In genomic region chr9:31090081-31091023, GRCm38 (mm10) we compare ENCODE assay signal across 14 mouse cellular contexts. TPM values are rescaled to one million over a fixed set of nuclear protein-coding genes. Genes with fewer than 3 reads are reported as not detected.
DNase-seq lines count a peak whose midpoint lies in the region; TF ChIP-seq lines count a peak whose summit lies in the region.
"Had no signal": no experiment of that assay in that cellular context is flagged by ENCODE, and none has a peak within 500 bp of the region (broad histone marks: within the 10 kb centered on the region; RNA-seq: fewer than 3 reads in every experiment).

No protein-coding gene starts in this region.

- no peaks in the 10 kb centered on the region for H3K79me2 ChIP-seq in CH12.LX (replicated peaks; ENCODE audit: control insufficient read depth, extremely low read depth, insufficient read depth, poor library complexity, severe bottlenecking)

- dilution Hi-C loops in CH12.LX (cut with MboI; ENCODE audit: extremely low pct_ligation_motif_present, extremely low pct_unique_long_range_greater_than_20kb, low sequenced_read_pairs), result no loop called here

- no peak for TF ChIP-seq EP300 in CH12.LX (IDR thresholded peaks at IDR 0.05; ENCODE audit: low read length)
- no peak for TF ChIP-seq EP300 in ES-Bruce4 (IDR thresholded peaks at IDR 0.05; ENCODE audit: insufficient read depth, low read depth, low read length)

- H3K4me1 ChIP-seq in CH12.LX (ENCODE audit: control insufficient read depth in 1 of 2, insufficient read depth in 2 of 2) (peaks cover 5 to 6% of the 10 kb centered on the region in 2 experiments; a peak in 2 of 4 replicates), ES-Bruce4 (ENCODE audit: control insufficient read depth, insufficient read depth, low read length) (no peaks in the 10 kb centered on the region)
- H3K4me1 ChIP-seq: embryonic facial prominence, embryonic 12.5 days; hindbrain, embryonic 15.5 days; neural tube, embryonic 13.5 days had no signal

- TF ChIP-seq POLR2A in CH12.LX (IDR thresholded peaks at IDR 0.05; ENCODE audit: low read depth, low read length) (no peak), ES-Bruce4 (IDR thresholded peaks at IDR 0.05; ENCODE audit: insufficient read depth, low read length) (no peak)

- intact Hi-C loops in heart, postnatal 10 days (cut with DNase I), result no loop called here

- H3K4me3 ChIP-seq in CH12.LX (replicated peaks in 1 of 3; ENCODE audit: low read depth in 2 of 3, low read length in 2 of 3, poor library complexity in 1 of 3) (no peak overlapping the region), ES-Bruce4 (ENCODE audit: low read depth, low read length) (peak overlapping the region; percentile 36)
- H3K4me3 ChIP-seq: embryonic facial prominence, embryonic 12.5 days; heart, embryonic 12.5 days; hindbrain, embryonic 15.5 days; neural tube, embryonic 13.5 days had no signal

- H3K4me2 ChIP-seq in CH12.LX (ENCODE audit: insufficient read depth, low read depth, poor library complexity, severe bottlenecking), result peak overlapping the region; percentile 9
- H3K4me2 ChIP-seq: embryonic facial prominence, embryonic 12.5 days; heart, embryonic 12.5 days; hindbrain, embryonic 15.5 days; lung, embryonic 14.5 days; neural tube, embryonic 13.5 days had no signal

- in situ Hi-C loops in CH12.LX (cut with MboI; ENCODE audit: low pct_ligation_motif_present, low pct_unique_long_range_greater_than_20kb, low sequenced_read_pairs), result no loop called here

- peaks cover 0 to 26% of the 10 kb centered on the region in 2 experiments for H3K36me3 ChIP-seq in CH12.LX (replicated peaks in 1 of 2; ENCODE audit: control insufficient read depth in 1 of 2, insufficient read depth in 1 of 2, low read length in 1 of 2)
- peaks cover 5% of the 10 kb centered on the region; the same call in 1 of the 2 replicates for H3K36me3 ChIP-seq in ES-Bruce4 (ENCODE audit: control insufficient read depth, insufficient read depth, low read length, poor library complexity, severe bottlenecking)
- H3K36me3 ChIP-seq: embryonic facial prominence, embryonic 12.5 days; heart, embryonic 12.5 days; hindbrain, embryonic 15.5 days; neural tube, embryonic 13.5 days had no signal

- H3K27ac ChIP-seq in CH12.LX (ENCODE audit: insufficient read depth, low read depth) (no peak overlapping the region), ES-Bruce4 (ENCODE audit: insufficient read depth, low read length) (no peak overlapping the region)
- H3K27ac ChIP-seq: embryonic facial prominence, embryonic 12.5 days; hindbrain, embryonic 15.5 days; neural tube, embryonic 13.5 days had no signal

- DNase-seq in heart, postnatal 4 days, result peak; percentile 3
- DNase-seq in heart, postnatal 10 days, result no peak
- DNase-seq in CH12.LX (ENCODE audit: extremely low read depth), result no peak
- DNase-seq in cerebellum, adult 9-10 months, result peak; percentile 60
- no peak for DNase-seq in right cerebral cortex, postnatal 14 days
- no peak for DNase-seq in gastrocnemius, postnatal 25 days
- DNase-seq: kidney, adult 2 months; lung, embryonic 14.5 days; thymus, adult 18-20 months had no signal

- H3K9ac ChIP-seq in CH12.LX (ENCODE audit: insufficient read depth, low read depth), result no peak overlapping the region
- no peak overlapping the region for H3K9ac ChIP-seq in ES-Bruce4 (ENCODE audit: low read depth, poor library complexity, severe bottlenecking)
- H3K9ac ChIP-seq: embryonic facial prominence, embryonic 12.5 days; heart, embryonic 12.5 days; hindbrain, embryonic 15.5 days; lung, embryonic 14.5 days; neural tube, embryonic 13.5 days had no signal

- H3K27me3 ChIP-seq in CH12.LX (replicated peaks) (no peaks in the 10 kb centered on the region), ES-Bruce4 (ENCODE audit: control insufficient read depth, insufficient read depth, low read length, poor library complexity, severe bottlenecking) (no peaks in the 10 kb centered on the region)
- H3K27me3 ChIP-seq: embryonic facial prominence, embryonic 12.5 days; hindbrain, embryonic 15.5 days; neural tube, embryonic 13.5 days had no signal

- TF ChIP-seq CTCF in CH12.LX (conservative IDR thresholded peaks at IDR 0.05 in 1 of 2, IDR thresholded peaks at IDR 0.05 in 1 of 2; ENCODE audit: low read depth in 2 of 2, low read length in 2 of 2) (no peak), ES-Bruce4 (IDR thresholded peaks at IDR 0.05; ENCODE audit: low read depth, low read length) (no peak)

- TF ChIP-seq RAD21 in CH12.LX (IDR thresholded peaks at IDR 0.05; ENCODE audit: low read depth, low read length), result no peak

- H3K9me3 ChIP-seq in CH12.LX (replicated peaks; ENCODE audit: low read length) (no peaks in the 10 kb centered on the region), ES-Bruce4 (replicated peaks; ENCODE audit: control insufficient read depth, insufficient read depth, low read length, poor library complexity, severe bottlenecking) (no peaks in the 10 kb centered on the region)
- H3K9me3 ChIP-seq: embryonic facial prominence, embryonic 12.5 days; heart, embryonic 12.5 days; hindbrain, embryonic 15.5 days; neural tube, embryonic 13.5 days had no signal

TF ChIP-seq in CH12.LX, 34 proteins besides CTCF, POLR2A, EP300 and RAD21:
- TF ChIP-seq CHD1 (IDR thresholded peaks at IDR 0.05; ENCODE audit: low read depth, low read length) (no peak), ETS1 (conservative IDR thresholded peaks at IDR 0.05; ENCODE audit: low read depth, low read length) (0 out of 2 replicates have a peak, but pooled peaks have one; percentile 21), PAX5 (IDR thresholded peaks at IDR 0.05; ENCODE audit: low read length) (no peak), ZKSCAN1 (IDR thresholded peaks at IDR 0.05; ENCODE audit: borderline replicate concordance, low read depth, low read length) (no peak), TBP (conservative IDR thresholded peaks at IDR 0.05; ENCODE audit: low read depth, low read length) (no peak), MAZ (IDR thresholded peaks at IDR 0.05; ENCODE audit: low read depth, low read length) (no peak), E2F4 (IDR thresholded peaks at IDR 0.05; ENCODE audit: insufficient replicate concordance, low read depth, low read length) (no peak), HCFC1 (IDR thresholded peaks at IDR 0.05; ENCODE audit: low read depth, low read length) (no peak), BHLHE40 (IDR thresholded peaks at IDR 0.05; ENCODE audit: low read depth, low read length) (peak; percentile 38; the same call in 1 of the 2 replicates), USF2 (conservative IDR thresholded peaks at IDR 0.05; ENCODE audit: low read depth, low read length) (no peak), RCOR1 (conservative IDR thresholded peaks at IDR 0.05; ENCODE audit: low read depth, low read length) (no peak), CHD2 (IDR thresholded peaks at IDR 0.05; ENCODE audit: low read length) (no peak), SIN3A (IDR thresholded peaks at IDR 0.05; ENCODE audit: low read length) (no peak), ELF1 (IDR thresholded peaks at IDR 0.05; ENCODE audit: low read depth, low read length) (no peak), IRF4 (IDR thresholded peaks at IDR 0.05; ENCODE audit: low read depth, low read length) (peak; percentile 54; the same call in 1 of the 2 replicates), MYC (IDR thresholded peaks at IDR 0.05; ENCODE audit: low read depth, low read length) (no peak)

RNA-seq across cellular contexts. Expression of gene St14, which starts 41.3 kb away (rescaled TPM):
- under 1 TPM; 0.52 to 0.65 TPM for total RNA-seq in heart, postnatal 4 days (2021)
- under 1 TPM; 0.42 to 0.93 TPM for total RNA-seq in heart, postnatal 10 days (2021)
- total RNA-seq in CH12.LX (2012; rRNA removed) (8.9 and 10.9 TPM in 2 replicates), CH12.LX (2014; rRNA removed) (4.3 and 5.2 TPM in 2 replicates)
- polyA plus RNA-seq in CH12.LX (2012; ENCODE audit: insufficient read length, low read depth) (8.6 and 9.6 TPM in 2 replicates), ES-Bruce4 (2011; ENCODE audit: insufficient read depth, insufficient read length, low read depth, missing spikeins) (118 and 123 TPM in 2 replicates)
- total RNA-seq in gastrocnemius, postnatal 25 days (2021), result under 1 TPM; 0.20 to 0.27 TPM

RNA-seq across cellular contexts. Expression of gene Zbtb44, which starts 59.9 kb away (rescaled TPM):
- total RNA-seq in heart, postnatal 4 days (2021), result 10 to 100 TPM; 32.2 to 33.5 TPM
- total RNA-seq in heart, postnatal 10 days (2021), result 10 to 100 TPM; 31.3 to 35.6 TPM
- 9.1 and 10.3 TPM in 2 replicates for total RNA-seq in CH12.LX (2012; rRNA removed)
- total RNA-seq in CH12.LX (2014; rRNA removed), result 14.3 and 16.8 TPM in 2 replicates
- polyA plus RNA-seq in CH12.LX (2012; ENCODE audit: insufficient read length, low read depth), result 13.4 and 14.0 TPM in 2 replicates
- 95.7 and 98.2 TPM in 2 replicates for polyA plus RNA-seq in ES-Bruce4 (2011; ENCODE audit: insufficient read depth, insufficient read length, low read depth, missing spikeins)
- total RNA-seq in gastrocnemius, postnatal 25 days (2021), result 10 to 100 TPM; 52.3 to 58.9 TPM

Comparison
In these comparisons a context has a peak if more than half of its experiments do, and no peak if none do; other contexts are left out.
1. DNase-seq: peak in heart, postnatal 4 days (single experiment) and cerebellum, adult 9-10 months (single experiment); none in heart, postnatal 10 days (0 of 2), CH12.LX (single experiment), right cerebral cortex, postnatal 14 days (single experiment) and gastrocnemius, postnatal 25 days (single experiment).